Mouse (Mus musculus): Measurements from ENCODE around the gene AI481877.

The AI481877 gene

DNA sequence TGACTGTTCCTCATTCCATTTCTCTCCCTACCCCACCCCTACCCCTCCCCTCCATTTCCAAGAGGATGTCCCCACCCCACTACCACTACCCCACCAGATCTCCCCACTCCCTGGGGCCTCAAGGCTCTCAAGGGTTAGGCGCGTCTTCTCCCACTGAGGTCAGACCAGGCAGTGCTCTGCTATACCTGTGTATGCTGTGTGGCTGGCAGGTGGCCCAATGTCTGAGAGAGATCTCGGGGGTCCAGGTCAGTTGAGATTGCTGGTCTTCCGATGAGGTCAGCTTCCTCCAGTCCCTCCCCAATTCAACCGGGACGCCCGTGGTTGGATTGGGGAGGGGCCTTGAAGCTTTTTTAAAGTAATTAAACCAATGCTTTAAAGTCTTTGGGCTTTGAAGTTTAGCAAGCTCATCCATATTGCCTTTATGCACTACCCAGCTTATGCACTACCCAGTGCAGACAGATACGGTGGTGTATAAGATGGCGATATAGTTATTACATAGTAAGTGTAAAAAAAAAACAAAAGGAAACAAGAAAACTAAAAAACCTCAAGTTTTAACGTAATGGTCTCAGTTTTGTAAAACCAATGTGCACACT is 104.4 kb downstream of the AI481877 start:
- DNase-seq: peak; percentile 24 to 36

GRCm38 (mm10) chr4:59016922-59017321 is 121.9 kb downstream of the AI481877 start:
- DNase-seq: no peak

DNA sequence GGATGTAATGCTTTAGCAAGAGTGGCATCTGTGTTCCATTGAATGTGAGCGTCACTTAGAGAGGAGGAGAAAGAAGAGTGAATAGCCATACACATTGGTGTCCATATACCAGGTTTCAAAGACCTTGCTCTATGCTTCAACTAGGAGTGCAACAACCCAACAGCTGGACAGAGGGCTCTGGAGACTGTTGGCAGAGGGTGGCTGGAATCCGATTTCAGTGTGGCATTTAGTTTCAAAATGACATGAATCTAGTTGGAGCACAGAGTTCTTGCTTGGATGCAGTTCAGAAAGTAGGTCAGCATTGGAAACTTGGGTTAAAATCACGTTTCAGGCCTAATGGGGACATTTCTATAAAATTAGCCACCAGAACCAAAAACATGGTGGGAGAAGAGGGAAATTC is 123.6 kb downstream of the AI481877 start:
- no peak for DNase-seq

GRCm38 (mm10) chr4:59011446-59011845 is 127.3 kb downstream of the AI481877 start:
- no peak for DNase-seq

DNA sequence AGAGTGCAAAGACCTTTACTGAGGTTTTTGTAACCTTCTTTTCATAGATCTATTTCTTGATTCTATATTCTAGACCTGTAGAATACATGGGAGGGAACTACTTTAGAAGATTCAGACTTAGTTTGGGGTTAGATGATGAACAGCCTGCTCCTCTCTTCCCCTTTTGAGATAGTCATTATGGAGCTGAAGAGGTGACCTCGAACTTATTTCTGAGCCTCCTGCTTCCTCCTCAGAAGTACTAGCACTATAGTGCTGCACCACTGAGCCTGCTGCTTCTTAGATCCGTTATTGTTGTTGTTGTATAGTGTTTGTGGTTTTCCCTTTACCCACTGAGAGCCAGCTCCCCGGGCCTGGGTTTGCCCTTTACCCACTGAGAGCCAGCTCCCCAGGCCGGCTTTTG is 129.1 kb downstream of the AI481877 start:
- no peak for DNase-seq

DNA sequence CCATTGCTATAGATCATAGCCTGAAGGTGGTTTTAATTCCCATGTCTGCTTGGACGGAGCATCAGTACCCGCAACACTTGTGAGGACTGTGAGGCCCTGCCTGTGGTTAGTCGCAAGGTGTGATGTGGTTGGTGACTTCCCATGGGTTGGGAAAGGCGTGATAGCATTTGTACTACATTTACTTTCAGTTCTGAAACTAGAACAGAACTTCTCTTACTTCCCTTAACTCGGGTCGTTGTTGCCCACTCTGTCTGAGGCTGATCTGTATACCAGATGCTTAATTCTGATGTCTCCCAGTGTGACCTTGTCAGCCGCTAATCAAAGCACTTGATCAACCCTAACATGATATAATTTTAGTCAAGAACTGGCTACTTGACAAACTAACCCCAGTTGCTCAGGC is 129.6 kb downstream of the AI481877 start:
- DNase-seq: no peak

GRCm38 (mm10) chr4:59007974-59008373 is 130.8 kb downstream of the AI481877 start:
- no peak for DNase-seq

DNA sequence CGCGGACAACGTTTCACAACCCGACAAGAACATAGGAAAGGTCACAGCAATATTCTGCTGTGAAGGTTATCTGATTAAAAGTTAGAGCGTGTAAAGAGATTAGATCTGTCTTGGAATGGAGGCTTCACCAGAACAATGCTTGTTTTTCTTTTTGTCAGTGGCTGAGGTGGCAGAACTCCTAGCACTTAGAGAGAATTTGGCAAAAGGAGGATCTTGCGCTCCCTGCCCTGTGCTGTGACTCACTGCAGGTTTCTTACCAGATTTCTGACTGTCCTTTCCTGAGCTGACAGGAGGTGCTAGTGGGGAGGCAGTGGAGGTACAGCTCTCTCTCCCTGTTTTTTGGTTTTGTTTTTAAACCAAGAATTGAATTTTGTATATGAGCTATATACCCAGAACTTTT is 131.8 kb downstream of the AI481877 start:
- peak; percentile 18 to 19 for DNase-seq

- no peak for DNase-seq
These were observed 132.6 kb downstream of the AI481877 start for GRCm38 (mm10) chr4:59006211-59006610.

DNA sequence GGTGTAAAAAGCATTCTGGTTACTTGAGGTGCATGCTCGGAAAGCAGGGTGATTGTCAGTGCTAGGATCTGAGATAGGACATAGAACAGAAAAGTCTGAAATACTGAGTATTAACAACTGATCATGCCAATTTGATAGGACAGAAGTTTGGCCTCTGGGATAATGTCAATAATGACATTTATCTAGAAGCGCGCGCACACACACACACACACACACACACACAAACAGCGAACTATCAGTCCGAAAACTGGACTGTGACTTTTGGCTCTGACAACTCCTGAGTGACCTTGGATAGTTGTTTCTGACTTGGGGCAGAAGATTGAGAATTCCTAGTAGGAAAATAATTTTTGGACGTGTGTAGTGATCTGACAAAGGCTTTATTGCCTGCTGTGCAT is 135.0 kb downstream of the AI481877 start:
- no peak for DNase-seq

- peak; percentile 93 to 96 for DNase-seq
These were observed 135.6 kb downstream of the AI481877 start, which contains the start of gene Gm20503 for GRCm38 (mm10) chr4:59002948-59003805. Gene Gm20503 (plus strand): TSS chr4:59003210.

- peak in 1 of 2 experiments; percentile 29 for DNase-seq
These were observed 138.2 kb downstream of the AI481877 start for GRCm38 (mm10) chr4:59000614-59001013.

- DNase-seq: peak; percentile 71 to 78
These were observed 139.1 kb downstream of the AI481877 start for GRCm38 (mm10) chr4:58999686-59000085.

- DNase-seq: no peak
These were observed 140.1 kb downstream of the AI481877 start for GRCm38 (mm10) chr4:58998688-58999087.

GRCm38 (mm10) chr4:58997081-58997480 is 141.7 kb downstream of the AI481877 start:
- no peak for DNase-seq

- no peak for DNase-seq
These were observed 143.5 kb downstream of the AI481877 start for GRCm38 (mm10) chr4:58995251-58995693.

DNA sequence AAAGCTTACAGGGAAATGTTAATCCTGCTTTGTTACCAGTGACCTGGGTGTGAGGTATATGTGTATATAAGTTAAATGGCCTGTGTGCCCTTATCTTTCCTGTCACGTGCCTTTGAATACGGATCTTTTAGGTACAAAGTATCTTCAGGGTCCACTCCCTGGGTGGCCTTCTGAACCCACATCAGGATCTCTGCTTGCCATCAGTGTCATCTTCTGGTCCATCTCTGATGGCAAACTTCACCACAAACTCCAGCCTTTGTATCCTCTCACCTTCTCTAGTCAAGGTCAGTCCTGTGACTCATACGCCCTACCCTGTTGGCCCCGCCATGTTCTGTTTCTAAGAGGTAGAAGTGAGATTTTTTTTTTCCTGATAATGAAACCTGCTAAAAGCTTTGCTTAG is 144.0 kb downstream of the AI481877 start, which contains the start of gene Dnajc25:
TSS of gene Dnajc25 (plus strand) at position 301 of the 400 bp plus-strand sequence.
- DNase-seq: no peak
